Mouse (Mus musculus): ENCODE results near the gene P2ry1.

Gene P2ry1

GRCm38 (mm10) chr3:61002587-61003501, at the start of gene P2ry1:
P2ry1 (plus strand) TSS chr3:61002795.
- peak; percentile 88 for DNase-seq

GRCm38 (mm10) chr3:60953199-60953736, 49.3 kb upstream of the P2ry1 start:
- peak; percentile 38 for DNase-seq

DNA sequence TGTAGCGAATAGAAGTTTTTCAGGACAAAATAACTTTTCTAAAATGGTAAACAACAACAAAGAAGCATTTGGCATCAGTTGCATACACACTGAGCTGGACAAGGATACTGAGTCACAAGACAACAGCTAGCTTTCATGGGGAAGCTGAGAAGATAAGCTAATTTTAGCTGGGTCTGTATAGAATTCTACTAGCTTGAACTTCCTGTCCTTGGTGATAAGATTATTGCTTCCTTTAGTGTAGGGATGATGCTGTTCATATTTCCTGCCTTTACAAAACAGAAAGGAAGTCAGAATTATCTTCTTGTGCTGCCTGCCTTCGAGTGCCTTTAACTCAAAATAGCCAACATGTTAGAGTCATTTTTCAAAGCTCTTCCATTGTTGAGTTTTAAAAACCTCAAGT, 48.5 kb upstream of the P2ry1 start:
- DNase-seq: peak; percentile 13

DNA sequence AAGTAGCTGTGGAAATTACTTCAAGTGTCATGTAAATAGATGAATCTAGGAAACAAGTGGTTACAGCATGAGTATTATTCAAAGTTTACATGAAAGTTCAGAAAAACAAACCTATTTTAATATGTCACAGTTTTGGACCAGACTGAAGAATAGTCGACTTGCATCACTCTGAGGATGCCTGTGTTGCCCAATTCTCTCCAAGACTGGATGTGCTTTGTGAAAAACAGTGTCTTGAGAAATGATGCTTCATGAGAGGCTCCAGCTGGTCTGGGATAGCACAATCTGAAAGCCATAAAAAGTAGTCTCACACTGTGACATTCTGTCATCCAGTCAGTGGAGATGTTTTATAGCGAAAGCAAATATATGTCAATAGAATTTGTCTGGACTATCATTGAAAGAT, 43.8 kb upstream of the P2ry1 start:
- no peak for DNase-seq

DNA sequence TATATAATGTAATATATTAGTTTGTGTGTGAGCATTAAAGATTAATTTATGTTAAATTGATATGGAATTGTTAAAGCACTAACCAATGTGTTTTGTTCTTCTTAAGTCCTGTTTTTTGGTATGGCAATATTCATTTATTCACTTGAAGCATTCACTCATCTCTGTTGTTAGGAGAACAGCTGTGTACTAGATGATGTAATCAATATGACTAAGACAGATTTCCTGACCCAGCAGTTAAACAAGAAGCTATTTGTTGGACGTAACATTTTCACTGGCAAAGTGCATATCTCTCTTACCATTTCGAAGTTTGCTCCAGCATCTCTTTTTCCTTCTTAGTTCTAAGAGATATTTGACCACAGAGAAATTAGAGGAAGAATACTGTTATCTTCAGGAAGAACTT, 37.5 kb upstream of the P2ry1 start:
- no peak for DNase-seq

DNA sequence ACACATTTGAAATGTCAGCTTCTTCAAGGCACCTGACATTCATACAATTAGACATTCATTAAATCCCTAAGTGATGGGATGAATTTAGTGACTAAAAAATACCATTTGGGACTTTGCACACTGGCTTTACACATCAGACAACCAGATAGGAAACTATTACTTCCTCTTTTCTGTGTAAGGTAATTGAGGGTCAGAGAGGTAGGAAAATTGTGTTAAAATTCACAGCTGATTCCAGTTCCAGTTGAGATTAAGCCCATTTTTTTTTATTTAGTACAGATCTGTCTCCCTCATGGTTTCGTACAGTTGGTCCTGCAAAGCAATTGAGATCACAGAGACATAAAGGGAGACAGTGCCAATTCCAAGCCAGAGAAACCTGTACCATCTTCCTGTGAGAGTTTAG, 27.7 kb upstream of the P2ry1 start:
- no peak for DNase-seq

GRCm38 (mm10) chr3:60982109-60982508, 20.5 kb upstream of the P2ry1 start:
- DNase-seq: no peak

DNA sequence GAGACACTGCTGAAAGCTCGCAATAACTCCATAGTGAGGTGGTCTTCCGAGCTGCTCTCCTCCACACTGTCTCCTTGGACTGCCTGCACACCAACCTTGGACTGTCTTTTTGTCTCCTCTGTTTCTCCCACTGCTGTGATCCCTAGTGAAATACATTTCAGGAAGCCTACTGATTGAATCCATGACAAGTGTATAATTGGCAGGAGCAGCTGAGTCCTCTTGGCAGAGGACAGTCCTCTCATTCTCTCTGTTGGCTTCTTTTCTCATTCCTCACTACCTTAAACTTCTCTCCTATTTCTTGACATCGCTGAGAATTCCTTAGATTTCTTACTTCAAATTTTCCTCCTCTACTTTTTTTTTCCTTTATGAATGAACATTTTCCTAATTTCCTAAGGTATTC, 4.5 kb upstream of the P2ry1 start:
- DNase-seq: no peak

- DNase-seq: no peak
Observed at GRCm38 (mm10) chr3:60999715-61000114, 2.9 kb upstream of the P2ry1 start.

DNA sequence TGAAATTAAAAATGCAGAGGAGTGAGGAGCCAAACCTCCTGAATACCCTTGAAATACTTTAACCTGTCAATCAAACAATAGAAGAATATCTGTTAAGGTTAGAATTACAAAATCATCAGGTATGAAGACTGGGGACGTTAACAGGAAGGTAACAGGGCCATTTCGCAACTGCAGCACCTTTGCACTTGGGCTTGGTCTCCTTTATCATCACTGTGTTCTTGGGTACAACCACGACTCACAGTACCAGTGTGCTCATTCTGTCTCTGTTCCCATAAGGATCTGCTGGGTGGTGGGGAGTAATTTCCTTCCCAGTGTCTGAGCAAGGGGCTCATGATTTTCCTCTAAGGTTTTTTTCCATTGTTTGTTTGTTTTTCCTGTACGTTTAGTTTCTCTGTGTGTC, 1.8 kb upstream of the P2ry1 start:
- DNase-seq: no peak

DNA sequence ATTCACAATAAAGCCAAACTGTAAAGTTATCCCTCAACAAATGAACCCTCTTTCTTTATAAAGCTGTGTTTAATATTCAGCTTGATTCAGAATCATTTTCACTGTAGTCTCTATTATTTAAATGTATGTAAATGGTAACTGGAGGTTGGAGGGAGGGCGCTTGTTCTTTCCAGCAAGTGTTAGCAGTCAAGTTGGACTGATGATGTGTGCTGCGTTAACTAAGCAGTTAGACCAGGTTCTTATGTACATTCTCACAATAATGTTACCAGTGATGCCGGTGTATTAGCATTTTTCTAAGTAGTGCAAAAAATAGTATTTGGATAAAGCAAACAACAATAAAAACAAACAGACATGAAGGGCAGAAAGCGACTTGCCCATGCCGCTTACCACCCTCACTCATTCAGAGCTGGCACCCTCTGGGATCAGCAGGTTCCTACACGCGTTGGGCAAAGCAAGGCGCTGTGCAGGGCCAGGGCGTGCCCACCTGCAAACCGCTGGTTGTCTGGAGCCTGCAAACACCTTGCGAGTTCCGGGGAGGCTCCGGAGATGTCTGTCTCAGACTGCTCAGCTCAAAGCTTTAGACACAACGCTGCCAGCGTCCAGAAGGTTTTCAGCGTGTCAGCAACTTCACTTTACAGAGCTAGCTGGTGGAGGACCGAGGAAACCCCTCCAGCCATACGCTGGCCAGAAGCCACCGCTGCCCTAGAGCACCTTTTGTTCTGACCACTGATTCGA, 576 bp upstream of the P2ry1 start:
- no peak for DNase-seq

DNA sequence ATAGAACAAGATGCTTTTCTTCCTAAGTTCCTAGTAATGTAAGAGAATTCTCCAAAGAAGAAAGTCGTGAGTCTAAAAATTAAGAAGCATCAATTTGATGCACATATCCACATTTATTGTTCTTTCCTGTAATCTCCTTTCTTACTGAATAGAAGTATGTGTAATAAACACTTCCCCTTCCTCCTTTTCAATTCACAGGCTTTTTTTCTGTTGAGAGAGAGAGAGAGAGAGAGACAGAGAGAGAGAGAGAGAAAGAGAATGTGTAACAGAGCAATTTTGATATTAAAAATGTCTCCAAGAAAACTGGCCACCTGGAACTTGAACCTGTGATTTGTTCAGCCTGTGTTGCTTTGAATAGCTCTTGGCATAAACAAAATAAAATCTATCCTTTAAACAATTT, 2.0 kb downstream of the P2ry1 start:
- no peak for DNase-seq

GRCm38 (mm10) chr3:61011660-61012059, 9.1 kb downstream of the P2ry1 start:
- DNase-seq: peak; percentile 59

DNA sequence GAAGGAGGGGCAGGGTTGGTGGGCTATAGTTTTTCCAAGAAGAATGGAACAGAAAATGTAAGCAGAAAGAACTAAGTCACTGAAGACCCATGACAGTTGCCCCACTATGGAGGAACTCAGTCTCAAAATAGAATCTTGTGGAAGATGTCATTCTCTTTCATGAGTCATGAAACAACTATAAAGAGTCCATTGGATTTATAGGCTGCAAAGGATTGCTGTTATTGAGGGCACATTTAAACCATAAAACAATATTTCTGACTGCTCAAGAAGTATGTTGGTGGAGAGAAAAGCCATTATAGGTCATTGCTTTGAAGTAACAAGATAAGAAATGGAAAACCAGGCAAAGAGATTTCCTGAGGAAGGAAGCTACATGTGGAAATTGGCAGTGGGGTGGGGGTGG, 10.0 kb downstream of the P2ry1 start:
- no peak for DNase-seq

DNA sequence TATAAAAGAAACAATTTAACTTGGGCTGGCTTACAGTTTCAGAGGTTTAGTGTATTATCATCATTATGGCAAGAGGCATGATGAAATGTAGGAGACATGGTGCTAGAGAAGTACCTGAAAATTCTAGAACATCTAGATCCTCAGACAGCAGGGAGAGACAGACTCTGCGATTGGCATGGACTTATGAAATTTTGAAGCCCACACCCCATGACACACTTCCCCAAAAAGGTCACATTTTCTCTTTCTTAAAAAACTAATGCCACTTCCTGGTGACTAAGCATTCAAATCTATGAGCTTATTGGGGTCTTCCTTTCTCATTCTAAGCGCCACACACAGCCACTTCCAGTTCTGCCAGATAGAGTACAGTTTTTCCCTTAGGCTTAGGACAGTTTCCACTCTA, 14.1 kb downstream of the P2ry1 start:
- no peak for DNase-seq

DNA sequence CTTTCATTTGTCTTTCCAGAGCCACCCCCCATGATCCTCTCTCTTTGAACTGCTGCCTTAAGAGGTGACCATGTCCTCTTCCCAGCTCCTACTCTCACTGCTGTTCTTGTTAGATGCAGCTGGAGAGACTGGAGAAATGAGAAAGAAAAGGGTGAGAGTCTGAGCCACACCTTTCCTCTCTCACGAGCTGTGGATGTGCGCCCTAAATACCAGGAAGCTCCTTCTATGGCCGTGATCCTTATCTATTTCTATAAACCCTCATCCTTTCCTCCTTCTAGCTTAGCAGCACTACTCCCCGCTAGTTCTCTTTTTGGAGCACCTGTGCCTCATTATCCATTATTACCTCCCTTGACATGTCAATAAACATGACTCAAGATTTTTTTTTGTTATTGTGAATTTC, 29.5 kb downstream of the P2ry1 start:
- DNase-seq: no peak

DNA sequence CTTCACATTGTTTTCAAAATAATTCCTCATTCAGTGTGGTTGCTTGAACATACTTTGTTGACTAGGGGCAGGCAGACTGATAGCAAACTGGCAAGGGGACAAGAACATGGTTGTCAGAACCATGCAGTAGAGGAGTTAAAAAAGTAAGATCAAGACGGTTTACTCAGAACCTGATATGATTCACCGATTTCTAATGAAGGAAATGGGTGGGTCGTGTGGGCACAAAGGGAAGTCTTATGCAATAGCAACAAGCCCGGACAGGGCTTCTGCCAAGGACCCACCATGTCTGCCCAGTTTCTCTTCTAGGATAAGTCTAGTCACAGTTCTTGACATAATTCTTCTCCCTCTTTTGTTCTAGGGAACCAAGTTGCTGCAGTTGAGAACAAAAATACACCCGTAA, 33.0 kb downstream of the P2ry1 start:
- DNase-seq: no peak

GRCm38 (mm10) chr3:61039916-61040315, 37.3 kb downstream of the P2ry1 start:
- no peak for DNase-seq

DNA sequence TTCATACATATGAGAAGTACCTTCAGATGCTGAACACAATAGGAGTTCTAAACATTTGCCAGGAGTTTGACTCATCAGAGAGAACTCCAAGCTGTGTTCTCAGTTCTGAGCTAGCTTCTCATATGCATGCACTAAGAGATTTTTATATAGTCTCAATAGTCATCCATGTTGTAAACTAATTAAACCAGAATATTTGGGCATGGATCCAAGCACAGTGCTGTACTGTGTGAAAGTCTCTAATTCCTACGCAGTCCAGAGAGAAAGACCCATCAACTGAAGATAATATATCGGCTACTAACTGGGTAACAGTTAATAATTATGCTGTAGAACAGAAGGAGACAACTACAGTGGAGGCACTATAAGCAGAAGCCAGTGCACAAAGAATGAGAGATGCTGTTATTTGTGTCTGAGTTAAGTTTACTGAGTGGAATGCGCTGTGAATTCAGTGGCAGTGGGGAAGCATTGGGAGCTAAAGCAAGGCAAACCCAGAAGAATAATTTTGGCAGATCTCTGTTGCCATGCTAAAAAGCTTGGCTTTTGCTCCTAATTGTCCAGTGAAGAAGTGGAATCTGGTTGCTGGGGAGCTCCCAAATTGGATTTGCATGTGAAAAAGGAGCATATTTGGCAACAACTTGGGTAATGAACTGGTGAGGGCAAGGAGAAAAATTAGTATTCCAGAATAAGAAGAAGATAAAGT, 47.5 kb downstream of the P2ry1 start:
- no peak for DNase-seq

All from kidney, adult 9 months (tissue).